Mouse (Mus musculus): ENCODE measurements around the gene Sarm1.

The Sarm1 gene

DNA sequence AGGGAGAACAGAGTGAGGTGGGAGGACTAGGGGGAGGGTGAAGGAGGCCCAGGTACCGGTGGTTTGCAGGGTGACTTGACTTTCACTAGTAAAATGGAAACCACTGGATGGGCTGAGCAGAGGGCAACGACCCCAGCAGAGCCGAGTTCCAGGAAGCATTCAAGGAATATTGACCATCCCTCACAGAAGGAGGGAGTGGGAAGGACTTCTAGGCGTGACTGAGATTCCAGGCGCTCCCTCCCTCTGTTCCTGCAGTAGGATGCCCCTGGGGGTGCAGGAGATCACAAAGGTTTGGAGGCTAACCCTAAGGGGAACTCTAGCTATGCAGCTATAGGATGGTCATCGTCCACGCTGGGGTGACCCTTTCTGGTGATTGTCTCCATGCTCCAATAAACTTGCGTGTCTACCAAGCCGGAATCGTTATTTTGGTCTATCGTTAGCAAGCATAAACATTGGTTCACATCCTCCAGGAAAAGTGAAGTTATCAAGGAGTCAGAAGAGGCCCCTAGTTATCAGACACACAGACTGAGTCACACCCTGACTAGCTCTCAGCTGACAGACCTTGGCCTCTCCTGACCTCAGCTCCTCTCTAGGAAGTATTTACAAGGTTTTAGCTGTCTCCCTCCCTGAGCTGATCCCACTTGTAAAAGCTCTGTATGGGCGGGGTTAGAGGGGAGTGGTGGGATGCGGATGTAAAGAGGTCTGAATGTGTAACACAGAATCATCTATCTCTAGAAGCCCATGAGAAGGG, 34.1 kb downstream of the Sarm1 start:
- DNase-seq (ENCODE audit: low spot score in 2 of 2) = no peak

DNA sequence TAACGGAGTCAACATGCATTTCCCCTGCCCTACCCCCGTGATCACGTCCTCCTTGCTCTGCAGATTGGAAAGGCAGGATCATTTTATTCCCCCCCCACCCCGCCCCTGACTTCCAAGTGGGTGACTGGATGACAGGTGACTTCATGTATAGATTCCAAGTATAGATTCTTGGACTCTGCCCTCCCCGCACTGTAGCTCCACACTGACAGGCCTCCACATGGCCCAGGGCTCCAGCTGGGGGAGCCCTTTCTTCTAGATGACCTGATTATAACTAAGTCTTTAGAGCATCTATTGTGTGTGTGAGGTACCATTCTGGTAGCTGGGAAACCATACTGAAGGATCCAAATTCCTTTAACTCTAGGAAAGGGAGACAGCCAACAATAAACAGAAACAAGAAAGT, 34.9 kb downstream of the Sarm1 start:
- no peak for DNase-seq (ENCODE audit: low spot score in 2 of 2)

DNA sequence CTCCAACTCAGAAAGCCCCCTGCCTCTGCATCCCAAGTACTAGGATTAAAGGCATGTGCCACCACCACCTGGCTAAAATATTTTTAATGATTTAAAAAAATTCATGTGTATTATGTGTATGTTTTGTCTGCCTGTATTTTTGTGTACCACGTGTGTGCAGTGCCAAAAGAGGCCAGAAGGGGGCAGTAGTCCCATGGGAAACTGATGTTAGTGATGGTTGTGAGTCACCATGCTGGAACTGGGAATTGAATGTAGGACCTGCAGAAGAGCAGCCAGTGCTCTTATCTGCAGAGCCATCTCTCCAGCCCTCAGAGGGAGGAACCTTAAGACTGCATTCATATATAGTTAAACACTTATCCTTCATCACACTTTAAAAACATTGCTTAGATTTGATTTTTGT, 35.7 kb downstream of the Sarm1 start:
- no peak for DNase-seq (ENCODE audit: low spot score in 2 of 2)

DNA sequence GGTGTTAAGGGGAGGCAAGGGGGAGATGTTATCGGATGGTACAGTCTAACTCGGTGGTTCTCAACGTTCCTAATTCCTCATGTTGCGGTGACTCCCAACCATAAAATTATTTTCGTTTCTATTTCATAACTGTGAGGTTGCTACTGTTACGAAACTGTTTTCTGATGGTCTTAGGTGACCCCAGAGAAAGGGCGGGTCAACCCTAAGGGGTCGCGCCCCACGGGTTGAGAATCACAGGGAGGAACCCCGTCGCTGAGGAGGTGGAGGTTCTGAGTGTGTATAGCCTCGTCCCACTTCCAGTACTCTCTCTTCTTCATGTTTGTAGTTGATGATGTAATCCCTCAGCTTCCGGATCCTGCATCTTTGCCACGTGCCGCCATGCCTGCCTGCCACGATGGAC, 38.8 kb downstream of the Sarm1 start:
- no peak for DNase-seq (ENCODE audit: low spot score in 2 of 2)

DNA sequence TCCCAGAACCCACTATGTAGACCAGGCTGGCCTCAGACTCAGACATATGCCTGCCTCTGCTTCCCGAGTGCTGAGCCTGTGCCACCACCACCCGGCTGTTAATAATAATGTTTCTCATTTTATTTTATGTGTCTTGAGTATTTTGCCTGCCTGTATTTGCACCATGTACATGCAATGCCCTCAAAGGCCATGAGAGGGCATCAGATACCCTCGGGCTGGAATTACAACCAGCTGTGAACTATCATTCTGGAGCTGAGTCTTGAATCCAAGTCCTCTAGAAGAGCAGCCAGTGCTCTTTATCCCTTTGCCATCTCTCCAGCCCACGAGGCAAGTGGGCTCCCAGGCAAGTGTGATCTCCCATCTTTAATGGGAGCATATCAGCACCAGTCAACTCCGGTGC, 42.2 kb downstream of the Sarm1 start:
- no peak for DNase-seq (ENCODE audit: low spot score in 2 of 2)

DNA sequence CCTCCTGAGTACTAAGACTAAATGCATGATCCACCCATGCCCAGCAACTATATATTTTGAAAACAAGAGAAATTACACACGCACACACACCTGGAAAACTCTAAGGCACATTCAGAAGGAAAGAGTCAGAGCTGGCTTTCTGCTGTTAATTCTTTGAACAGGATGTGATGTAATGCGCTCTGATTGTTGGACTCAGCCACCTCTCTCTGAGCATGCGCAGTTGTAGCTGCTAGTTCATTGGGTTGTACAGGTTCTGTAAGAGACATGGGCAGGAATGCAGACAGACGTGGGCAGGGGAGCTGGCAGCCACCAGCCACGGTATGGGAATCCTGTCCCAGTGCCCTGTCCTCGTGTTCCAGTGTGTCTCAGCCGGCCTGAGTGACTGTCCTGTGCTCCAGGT, 43.3 kb downstream of the Sarm1 start:
- no peak for DNase-seq (ENCODE audit: low spot score in 2 of 2)

DNA sequence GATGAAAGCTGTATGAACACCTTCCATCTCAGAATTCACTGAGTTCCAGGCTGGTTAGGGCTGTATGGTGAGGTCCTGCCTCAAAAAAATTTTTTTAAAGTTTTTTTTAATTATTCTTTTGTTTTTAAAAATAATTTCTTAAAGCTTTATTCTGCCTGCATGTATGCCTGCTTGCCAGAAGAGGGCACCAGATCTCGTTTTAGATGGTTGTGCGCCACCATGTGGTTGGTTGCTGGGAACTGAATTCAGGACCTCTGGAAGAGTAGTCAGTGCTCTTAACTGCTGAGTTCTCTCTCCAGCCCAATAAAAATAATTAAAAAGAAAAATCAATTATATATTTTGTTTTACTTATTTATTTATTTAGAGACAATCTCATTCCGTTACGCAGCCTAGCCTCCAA, 43.9 kb downstream of the Sarm1 start:
- peak in 1 of 2 experiments; percentile 66 for DNase-seq (ENCODE audit: low spot score in 2 of 2)

DNA sequence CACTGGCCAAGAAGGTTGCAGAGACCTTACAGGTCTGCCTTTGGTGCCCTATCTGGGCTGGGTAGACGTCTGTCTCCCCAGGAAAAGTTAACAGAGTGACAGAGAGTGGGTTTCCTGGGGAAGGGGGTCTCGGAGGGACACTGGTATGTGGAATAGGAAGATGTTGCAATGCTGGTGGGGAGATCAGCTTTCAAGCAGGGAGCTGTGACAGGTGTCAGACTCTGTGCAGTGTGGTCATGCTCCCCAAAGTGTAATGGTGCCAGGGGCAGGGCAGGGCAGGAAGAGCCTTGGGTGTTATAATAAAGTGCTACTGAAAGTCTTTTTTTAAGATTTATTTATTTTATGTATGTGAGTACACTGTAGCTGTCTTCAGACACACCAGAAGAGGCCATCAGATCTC, 47.2 kb downstream of the Sarm1 start:
- no peak for DNase-seq (ENCODE audit: low spot score in 2 of 2)

DNA sequence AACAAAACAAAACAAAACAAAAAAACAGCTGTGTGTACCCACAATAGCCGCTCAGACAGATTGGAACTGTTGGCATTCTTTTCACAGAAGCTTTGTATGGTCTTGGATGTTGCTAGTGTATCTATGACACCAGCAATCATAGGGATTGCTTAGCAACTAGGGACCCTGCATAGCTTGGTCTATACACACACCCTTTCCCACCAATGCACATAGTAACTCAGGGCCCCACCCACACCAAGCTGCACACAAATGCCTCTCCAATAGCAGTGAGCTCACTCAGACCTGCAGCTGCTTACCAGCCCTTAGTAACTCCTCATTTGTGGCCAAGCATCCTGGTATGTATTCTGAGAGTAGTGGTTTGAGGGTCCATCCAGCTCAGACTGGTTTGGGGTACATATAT, 49.3 kb downstream of the Sarm1 start:
- DNase-seq (ENCODE audit: low spot score in 2 of 2) = no peak

DNA sequence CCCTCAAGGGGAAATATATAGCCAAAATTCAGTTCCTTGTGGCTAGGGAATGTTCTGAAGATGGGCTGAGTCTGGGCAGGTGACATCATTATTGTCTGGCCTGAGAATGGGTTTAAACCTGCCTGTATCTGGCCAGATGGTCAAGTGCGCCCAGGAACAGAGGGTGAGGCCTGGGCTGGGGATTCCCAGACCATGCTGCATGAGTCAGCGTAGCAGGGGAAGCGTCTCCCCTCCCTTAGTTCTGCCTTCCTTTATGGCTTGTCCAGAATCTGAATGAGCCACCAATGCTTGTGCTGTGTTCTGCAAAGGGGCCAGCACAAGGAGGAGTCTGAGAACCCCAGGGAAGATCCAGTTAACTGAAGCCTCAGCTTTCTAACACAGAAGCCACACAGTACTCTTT, 50.4 kb downstream of the Sarm1 start:
- DNase-seq (ENCODE audit: low spot score in 2 of 2) = no peak

DNA sequence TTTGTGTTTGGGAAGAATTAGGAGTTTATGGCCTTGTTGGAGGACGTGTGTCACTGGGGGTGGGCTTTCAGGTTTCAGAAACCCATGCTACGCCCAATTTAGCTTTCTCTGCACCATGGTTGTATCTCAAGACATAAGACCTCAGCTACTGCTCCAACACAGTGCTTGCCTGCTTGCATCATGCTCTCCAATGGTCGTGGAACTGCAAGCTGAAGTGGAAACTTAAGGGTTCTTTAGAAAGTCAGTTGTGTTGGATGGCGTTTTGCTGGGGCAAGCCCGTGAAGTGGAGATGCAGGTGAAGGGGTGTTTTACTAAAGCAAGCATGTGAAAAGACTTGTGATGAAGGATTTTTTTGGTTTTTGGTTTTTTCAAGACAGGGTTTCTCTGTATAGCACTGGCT, 54.4 kb downstream of the Sarm1 start:
- no peak for DNase-seq (ENCODE audit: low spot score in 2 of 2)

DNA sequence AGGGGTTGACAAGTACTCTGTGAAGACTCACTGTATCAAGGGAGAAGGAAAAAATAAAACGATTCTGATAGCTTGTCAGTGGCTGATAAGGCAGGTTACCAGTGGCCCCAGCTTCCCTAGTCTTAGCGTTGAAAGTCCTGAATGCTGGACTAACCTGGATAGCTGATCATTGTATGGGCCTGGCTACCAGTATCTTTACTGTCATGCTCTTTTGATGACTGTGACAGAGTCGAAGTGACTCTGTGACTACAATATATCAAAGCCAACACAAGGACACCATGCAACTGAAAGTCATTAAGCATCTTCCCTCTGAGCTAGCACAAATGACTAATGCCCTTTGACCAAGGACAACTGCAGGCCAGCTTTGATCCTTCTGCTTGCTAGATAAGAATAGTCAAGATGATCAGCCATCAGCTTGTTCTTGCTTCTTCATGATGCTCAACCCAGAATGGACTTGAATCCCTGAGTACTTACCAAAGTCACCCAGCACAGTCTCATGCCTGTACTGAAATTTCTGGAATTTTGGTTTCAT, 59.1 kb downstream of the Sarm1 start:
- DNase-seq (ENCODE audit: low spot score in 2 of 2) = no peak

DNA sequence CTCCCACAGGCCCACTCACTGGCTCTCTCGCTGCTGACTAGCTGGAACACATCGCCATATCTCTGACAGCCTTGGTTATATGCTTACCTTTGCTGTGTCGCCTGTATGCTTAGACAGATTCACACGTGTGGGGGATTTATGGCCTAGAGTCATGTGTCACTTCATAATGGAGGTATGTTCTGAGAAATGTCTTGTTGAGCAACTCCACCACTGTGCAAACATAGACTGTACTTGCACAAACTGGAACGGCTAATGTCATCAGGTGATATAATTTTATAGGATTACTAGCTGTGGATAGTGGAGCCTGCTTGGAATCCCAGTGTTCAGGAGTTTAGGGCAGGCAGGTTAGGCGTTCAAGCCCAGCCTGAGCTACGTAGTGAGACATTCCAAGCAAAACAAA, 60.4 kb downstream of the Sarm1 start:
- DNase-seq (ENCODE audit: low spot score in 2 of 2) = no peak

DNA sequence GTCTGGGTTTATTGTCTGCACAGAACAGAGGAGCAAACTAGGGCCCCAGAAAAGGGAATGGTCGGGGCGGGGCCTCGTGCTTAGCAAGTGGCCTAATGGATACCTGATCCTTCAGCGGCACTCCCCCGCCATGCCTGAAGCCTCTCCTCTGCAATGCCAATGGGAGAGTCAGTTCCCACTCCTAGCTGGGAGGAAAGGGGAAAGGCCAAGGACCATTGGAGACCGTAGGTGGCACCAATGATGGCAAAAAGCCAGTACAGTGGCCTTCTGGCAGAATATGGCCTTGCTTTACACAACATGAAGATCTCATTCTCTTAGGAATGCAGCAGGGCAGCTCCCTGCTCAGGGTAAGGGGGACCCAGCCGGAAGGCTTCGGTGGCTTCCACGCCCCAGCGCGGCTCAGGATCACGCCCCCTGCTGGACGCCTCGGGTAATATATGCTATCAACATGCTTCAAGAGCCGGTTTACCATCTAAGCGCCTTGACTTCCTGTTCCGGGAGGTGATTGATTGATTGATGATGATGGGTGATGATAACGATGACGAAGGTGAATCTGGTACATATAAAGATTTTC, 61.7 kb downstream of the Sarm1 start:
- DNase-seq (ENCODE audit: low spot score in 2 of 2) = peak in 1 of 2 experiments; percentile 38

DNA sequence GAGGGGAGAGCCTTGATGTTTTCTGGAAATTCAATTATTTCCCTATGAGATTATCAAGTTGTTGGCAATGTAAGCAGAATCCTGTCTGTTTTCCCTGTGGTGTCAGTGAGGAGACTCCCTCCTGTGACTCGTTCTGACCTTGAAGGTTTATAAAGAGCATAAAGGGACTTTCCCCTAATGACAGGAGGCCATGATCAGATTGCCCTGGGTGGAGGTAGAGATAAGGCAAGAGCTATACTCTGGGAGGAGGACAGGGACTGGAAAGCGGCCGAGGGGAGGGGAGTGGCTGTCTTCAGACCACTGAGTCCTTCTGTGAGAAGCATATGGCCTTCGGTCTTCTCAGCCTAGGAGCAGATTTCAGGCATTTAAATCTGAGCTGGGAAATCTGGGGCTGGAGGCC, 63.5 kb downstream of the Sarm1 start:
- DNase-seq (ENCODE audit: low spot score in 2 of 2) = no peak

DNA sequence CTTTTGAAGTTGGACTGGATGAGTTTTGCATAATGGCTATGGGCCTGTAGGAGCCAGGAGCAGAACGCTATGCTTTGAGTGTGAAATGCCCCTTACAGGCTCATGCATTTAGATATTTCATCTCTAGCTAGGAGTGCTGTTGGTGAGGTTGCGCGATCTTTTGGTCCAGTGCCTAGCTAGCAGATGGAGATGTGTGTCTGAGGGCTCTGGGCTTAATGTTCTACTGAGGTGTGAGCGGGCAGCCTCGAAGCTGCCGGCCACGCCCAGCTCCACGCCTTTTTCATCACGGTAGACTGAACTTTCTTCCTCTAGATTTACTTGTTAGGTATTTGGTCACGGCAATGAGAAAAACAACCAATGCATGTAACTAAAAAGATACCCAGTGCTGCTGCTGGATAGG, 66.4 kb downstream of the Sarm1 start:
- DNase-seq (ENCODE audit: low spot score in 2 of 2) = no peak

DNA sequence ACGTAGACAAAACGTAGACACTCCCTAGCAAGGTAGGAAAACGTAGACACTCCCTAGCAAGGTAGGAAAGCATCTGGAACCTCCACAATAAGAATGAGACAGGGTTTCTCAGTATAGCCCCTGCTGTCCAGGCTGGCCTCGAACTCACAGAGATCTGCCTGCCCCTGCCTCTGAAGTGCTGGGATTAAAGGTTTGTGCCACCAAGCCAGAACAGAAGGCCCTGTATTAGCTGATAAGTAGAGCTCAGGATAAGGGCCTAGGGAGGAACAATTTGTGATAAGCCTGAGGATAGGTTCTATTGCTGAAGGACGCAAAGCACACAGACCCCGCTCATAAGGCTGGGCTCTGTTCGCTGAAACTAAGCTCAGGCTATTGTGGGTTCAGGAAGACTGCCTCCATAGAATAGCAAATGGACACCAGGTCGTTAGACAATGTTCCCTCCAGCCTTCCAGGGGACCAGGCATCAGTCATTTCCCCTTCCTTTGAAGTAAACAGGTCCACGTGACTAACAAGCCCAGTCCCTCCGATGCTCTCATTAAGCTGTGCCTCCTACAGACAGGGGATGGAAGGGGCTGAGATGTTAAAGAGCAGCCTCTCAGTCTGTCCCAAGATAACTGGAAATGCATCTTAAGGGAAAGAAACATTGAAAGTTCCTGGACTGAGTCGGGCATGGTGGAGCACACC, 67.2 kb downstream of the Sarm1 start:
- no peak for DNase-seq (ENCODE audit: low spot score in 2 of 2)

DNA sequence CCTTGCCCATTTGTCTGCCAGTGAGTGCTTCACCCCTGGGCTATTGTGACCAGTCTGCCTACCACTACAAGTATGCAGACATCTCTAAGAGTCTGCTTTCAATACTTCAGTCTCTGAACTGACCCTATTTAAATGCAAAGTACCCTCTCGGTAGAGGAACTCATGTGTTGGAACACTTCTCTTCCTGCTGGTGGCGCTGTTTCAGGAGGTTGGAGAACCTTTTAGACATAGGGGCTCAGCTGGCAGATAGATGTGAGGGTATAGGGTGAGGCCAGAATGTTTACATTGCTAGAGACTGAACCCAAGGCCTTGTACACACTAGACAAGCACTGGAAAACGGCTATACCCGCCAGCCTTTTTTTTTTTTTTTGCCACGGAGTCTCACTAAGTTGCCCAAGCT, 69.2 kb downstream of the Sarm1 start:
- no peak for DNase-seq (ENCODE audit: low spot score in 2 of 2)

DNA sequence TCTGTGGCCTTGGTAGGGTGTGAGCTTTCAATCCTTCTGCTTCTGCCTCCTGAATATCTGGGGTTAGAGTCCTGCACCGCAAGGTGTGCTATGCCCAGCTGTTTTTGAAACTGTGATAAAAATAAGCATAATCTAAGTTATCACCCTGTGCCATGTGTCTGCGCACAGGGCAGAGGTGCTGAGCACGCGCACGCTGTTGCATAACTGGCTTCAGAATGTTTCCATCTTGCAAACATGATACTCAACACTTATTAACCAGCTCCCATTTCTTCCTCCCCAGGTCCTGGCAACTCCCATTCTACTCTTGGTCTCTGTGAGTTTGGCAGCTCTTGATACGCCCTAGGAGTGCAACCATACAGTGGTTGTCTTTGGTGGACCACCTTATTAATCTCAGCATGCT, 69.9 kb downstream of the Sarm1 start:
- no peak for DNase-seq (ENCODE audit: low spot score in 2 of 2)

DNA sequence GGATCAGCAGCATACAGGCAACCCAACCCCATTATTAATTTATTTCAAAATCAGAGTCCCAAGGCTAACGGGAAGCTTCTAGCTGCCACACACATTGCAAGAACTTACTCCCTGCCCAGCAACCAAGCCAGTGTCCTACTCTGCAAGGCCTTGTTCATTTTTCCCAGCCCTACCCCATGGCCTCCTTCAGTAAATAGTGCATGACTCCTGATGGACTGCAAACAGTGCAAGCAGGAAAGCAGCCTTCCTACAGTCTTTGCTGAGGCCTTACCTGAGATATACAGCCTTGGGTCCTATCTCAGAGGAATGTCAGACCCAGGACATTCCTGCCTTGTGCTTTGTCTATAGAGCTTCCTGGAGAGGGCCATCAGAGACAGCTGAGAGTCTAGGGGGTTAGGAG, 72.0 kb downstream of the Sarm1 start:
- no peak for DNase-seq (ENCODE audit: low spot score in 2 of 2)

DNA sequence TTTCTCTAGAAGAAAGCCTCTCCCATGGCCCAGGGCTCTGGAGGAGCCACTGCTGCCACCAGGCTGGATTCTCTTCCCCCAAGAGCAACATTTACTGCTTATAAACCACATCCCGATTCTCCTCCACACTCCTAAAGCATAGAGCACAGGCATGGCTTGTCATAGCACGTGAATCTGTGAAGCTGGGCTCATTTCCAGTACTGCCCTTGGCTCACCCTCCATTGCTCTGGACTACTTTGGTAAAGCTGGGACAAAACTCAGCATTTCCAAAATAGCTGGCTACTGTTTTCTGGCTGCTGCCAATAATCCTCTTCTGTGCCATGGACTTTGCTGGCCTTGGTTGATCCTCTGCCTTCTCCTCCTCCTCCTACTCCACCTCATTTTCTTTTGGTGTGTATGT, 73.2 kb downstream of the Sarm1 start:
- no peak for DNase-seq (ENCODE audit: low spot score in 2 of 2)
